Mouse (Mus musculus) ovary, adult 2 months (tissue): ENCODE results near the gene Ankrd33b. TPM values are rescaled to one million over a fixed set of nuclear protein-coding genes. Genes with fewer than 3 reads are reported as not detected.

Experiments used
- polyA plus RNA-seq: library from polyadenylated mRNA; depleted of rRNA; stranded (reverse); fragments of >200 nt; gene quantifications from 2 replicates; pipeline ENCODE4 v1.2.3, GENCODE M21; 2012; rRNA removed

The Ankrd33b gene
- 1.9 and 2.2 TPM in 2 replicates for polyA plus RNA-seq

GRCm38 (mm10) chr15:31367481-31368200 lies at the start of gene Ankrd33b:
Ankrd33b (minus strand) TSS chr15:31367726.

Other genes starting within 250 kb of the Ankrd33b start
- gene Dap, start 143.4 kb downstream of the Ankrd33b start, polyA plus RNA-seq, result 92.7 and 179 TPM in 2 replicates
- 3.1 and 4.4 TPM in 2 replicates for gene Ropn1l, start 86.0 kb upstream of the Ankrd33b start, polyA plus RNA-seq
- 15.5 and 16.9 TPM in 2 replicates for gene March6, start 163.3 kb upstream of the Ankrd33b start, polyA plus RNA-seq
- gene Cmbl, start 197.7 kb upstream of the Ankrd33b start, polyA plus RNA-seq, result 35.7 and 47.3 TPM in 2 replicates
- gene Cct5, start 234.1 kb upstream of the Ankrd33b start, polyA plus RNA-seq, result 139 and 148 TPM in 2 replicates
- gene Fam173b, start 234.1 kb upstream of the Ankrd33b start, polyA plus RNA-seq, result 5.5 and 7.2 TPM in 2 replicates